Mouse (Mus musculus) lung, postnatal 36 days (tissue): ENCODE measurements around the gene Armc8.
A peak's percentile ranks its signal among the peaks of the same experiment; 100 is the strongest.
"Not testable (repeated sequence)": the region's sequence is repeated elsewhere in the genome, so short reads cannot be mapped to it uniquely, and the experiment has no call there.

Experiments used
- DNase-seq: peaks from one replicate; pipeline ENCODE4 v3.0.0; 2022; ENCODE audit warnings: mixed read lengths

Gene Armc8

DNA sequence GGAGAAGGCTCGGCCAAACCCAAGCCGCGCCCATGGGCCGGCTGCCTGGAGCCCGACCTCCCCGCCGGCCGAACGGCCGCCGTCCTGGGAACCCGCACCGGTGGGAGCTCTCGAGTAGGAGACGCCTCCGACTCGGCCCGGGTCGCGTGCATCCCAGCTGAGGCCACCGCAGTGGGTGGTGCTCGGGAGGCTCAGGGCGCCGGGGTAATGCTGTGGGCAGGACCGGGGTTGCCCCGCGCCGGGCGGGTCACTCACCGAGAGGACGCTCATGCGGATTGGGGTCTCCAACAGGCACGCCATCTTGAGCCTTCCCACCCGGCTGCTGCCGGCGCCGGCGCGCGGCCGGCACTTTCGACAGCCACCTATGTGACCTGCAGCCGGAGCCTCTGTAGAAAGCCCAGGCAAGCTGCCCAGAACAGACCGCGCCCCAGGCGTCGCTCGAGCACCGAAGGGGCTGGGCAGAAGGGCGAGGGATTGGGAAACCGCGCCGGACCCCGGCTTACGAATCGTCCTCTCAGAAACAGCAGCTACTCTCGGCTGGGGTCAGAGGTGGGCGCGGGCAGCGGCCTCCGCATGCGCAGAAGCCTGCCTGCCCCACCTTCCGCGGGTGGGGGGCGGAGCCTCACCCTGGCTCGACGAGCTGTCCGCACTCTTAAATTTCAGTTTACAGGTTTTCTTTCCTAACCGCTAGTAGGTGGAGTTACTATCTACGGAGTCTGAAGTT is at the start of gene Armc8:
Gene Armc8, minus strand, starts transcription at position 553 of the 724 bp plus-strand sequence.
- DNase-seq: peak; percentile 92

DNA sequence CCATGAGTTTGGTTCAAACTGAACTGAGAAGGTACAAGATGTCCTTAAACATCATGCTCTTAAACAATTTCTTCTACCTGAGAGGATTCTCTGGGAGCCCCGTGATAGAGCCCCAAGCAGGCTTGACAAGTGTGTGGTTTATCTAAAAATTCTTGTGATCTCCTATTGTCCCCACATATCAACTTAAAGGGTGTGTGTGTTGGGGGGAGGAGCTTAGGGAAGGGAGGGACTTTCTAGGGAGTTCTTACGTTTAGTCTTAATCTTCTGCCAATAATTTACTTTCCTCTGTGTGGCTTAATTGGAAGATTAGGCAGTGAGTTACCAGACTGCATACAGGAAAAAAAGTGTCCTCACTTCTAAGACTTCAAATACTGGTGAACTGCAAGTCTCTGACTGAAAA is 43.5 kb upstream of the Armc8 start, which contains the start of gene A4gnt:
Gene A4gnt, plus strand, starts transcription at position 301 of the 400 bp plus-strand sequence.
- no peak for DNase-seq

DNA sequence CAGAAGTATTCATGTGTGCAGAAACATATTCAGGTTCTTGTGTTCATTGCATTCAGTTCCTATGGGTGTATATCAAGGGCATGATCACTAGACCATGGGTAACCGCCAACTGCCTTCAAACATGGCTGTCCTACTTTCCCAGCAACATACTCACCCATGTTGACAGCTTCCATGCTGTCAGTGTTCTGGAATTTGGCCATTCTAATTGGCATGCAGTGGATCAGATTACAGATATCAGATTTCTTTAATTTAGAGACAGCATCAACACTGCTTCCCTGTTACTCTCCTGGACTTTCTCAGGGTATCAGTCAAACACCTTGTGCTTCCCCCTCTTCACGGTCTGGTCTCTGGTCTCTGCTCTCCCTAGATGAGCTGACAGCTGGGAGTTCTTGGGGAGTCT is 34.9 kb upstream of the Armc8 start:
- DNase-seq: no peak

GRCm38 (mm10) chr9:99599127-99599526 is 30.4 kb upstream of the Armc8 start:
- not testable (repeated sequence) for DNase-seq

DNA sequence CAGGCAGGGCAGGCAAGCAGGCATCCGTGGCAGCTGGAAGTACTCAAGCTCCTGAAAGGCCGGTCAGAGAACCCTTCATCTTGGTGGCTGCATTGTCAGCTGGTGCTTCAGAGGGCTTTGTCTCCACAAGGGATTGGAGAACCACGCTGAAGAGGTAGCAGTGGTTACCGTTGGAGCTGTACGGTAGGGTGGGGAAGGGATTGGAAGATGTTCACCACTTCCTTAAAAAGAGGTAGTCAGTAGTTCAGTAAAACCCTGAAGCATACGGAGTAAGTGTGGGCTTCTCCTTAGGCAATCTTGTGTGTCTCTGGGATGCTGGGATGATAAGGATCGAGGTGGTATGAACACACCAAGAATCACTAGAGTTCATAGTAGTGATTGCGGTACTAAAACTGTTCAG is 22.4 kb upstream of the Armc8 start:
- no peak for DNase-seq

DNA sequence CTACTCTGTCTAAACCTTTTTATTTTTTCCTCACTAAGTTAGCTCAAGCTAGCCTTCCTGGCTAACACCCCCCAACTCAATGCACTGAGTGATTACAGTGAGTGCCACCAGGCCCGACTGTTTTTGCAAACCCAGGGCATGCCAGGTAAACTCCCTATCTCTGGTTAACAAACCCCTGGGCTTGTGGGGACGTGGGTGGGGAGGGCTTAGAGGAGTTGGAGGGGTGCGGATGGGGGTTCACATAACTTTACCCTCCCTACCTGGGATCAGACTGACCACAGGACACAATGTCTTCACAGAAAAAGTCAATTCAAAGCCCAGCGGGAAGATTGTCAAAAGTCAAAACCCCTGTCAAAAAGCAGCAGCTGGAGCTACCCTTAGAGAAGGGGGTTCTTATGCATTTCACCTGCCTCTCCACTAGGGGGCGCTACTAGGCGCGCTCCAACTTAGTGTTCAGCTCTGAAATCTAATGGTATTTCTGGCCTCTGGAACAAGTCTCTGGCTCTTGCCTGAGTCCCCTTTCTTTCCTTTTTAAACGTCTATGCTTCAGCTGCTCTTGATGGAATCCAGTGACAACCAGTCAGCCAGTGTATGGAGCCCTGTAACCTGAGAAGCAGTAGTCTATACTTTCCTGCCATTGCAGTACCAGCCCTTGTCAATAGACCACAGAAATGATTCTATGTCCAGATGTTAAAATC is 19.0 kb upstream of the Armc8 start:
- DNase-seq: peak; percentile 48

DNA sequence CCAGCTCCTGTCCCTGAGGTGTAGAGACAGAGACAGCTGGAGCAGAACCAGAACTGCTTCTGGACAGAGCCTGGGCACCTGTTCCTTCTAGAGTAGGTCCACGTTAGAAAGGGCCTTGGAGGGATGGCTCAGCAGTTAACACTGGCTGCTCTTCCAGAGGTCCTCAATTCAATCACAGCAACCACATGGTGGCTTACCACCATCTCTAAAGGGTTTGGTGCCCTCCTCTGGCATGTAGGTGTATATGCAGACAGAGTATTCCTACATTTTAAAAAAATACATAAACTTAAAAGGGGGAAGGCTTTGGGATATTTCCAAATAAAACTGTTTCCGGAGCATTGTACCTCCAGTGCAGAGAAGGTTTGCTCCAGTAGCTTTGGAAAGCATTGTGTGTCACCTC is 12.0 kb upstream of the Armc8 start:
- peak; percentile 72 for DNase-seq

- peak; percentile 96 for DNase-seq
These were observed 7.2 kb upstream of the Armc8 start, which contains the start of gene Dbr1 for GRCm38 (mm10) chr9:99575677-99576480. Gene Dbr1, plus strand, starts transcription at chr9:99575799.

DNA sequence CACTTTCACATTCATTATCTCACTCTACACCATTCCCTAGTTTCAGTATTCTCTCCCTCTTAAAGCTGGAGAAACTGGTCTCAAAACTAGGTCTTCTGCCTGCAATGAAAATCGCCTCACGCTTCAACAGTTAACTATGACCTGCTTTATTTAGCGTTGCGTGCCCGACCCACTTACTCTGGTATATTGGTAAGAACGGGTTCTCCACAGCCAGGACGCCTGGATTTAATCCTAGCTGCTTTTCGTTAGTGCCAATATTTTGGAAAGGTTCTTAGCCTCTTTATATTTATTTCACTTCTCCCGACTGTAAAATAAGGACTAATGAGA is 335 bp upstream of the Armc8 start:
- DNase-seq: no peak

DNA sequence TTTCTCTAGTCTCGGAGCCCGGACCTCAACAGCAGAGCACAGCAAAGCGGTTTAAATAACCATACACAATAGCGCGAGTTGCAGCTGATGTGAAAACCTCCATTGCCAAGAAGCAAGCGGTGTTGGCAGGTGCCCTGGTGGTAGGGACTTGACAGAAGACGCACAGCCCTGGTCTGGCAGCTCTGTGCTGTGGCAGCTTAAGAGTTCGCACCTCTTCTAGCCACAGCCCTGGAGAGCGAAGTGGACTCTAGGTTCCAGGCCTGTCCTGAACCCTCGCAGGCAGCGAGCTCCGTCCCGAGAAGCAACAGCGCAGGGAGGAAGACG is 714 bp downstream of the Armc8 start:
- DNase-seq: peak; percentile 7

DNA sequence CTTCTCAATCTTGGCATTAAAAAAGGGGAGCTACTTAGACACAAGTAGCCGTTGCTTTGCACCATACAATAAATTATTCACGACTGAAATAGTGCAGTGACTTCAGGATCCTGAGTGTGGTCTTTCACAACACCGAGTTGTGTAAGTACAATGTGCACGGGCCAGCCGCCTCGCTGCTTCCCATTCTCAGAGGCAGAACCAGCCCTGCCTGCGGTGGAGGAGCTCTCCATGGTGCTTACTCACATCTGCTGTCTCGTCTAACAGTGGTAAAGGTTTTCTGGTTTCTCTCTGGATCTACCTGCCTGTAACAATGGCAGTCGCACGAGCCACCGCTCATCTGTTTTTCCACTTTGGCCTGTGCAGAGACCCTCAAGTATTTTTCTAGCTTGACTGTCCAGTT is 5.0 kb downstream of the Armc8 start:
- DNase-seq: peak; percentile 89

GRCm38 (mm10) chr9:99560389-99560788 is 8.3 kb downstream of the Armc8 start:
- DNase-seq: no peak

GRCm38 (mm10) chr9:99559557-99559904 is 9.2 kb downstream of the Armc8 start:
- DNase-seq: no peak

DNA sequence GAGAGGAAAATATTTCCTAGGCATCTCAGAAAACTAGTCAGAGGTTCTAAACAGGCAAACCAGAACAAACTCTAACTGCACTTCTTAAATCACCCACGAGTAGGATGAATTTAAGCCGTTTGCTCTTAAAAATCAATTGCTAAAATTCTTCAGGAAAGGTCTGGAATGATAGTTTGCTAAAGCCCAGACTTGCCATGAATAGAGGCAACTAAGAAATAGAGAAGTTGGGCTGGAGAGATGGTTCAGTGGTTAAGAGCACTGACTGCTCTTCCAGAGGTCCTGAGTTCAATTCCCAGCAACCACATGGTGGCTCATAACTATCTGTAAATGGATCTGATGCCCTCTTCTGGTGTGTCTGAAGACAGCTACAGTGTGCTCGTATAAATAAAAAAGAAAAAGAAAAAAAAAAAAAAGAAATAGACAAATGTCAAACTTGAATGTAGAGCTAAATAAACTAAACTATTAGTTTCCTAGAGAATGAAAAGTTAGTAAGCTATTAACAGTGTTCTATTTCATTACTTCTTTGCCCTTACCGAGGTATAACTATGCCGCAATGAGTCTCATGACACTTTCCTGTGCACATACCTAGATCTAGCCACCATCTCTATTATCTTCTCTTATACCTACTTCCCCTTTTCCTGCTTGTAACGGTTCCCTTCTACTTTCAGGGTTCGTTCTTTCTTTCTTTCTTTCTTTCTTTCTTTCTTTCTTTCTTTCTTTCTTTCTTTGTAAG is 9.7 kb downstream of the Armc8 start:
- DNase-seq: no peak

DNA sequence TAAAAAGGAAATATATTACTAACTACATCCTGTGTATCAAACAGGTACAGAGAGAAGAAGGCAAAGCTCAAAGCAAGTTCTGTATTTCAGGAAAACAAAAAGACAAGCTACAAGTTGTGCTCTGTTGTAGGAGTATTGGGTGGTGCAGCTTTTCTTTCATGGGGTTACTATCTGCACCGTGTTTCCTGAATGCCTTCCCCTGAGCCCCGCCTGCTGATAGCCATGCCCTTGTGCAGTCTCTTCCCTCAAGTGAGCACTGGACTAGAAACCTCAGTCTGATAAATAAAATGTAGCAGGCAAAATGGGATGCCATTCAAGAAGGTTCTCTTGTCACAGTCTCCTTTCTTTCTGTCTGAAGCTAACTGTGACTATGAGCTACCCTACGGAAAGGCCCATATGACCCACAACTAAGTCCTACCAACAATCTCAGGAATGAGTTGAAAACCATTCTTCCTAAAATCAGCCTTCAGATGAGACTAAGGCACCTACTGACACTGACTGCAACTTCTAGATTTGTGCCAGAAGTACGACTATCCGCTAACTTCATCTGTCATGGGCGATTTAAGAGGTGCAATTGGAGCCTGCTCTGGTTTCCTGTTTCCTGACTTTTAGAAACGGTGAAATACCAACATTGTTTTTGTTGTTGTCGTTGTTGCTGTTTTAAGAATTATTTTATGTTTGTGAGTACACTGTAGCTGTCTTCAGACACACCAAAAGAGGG is 11.0 kb downstream of the Armc8 start:
- DNase-seq: no peak

DNA sequence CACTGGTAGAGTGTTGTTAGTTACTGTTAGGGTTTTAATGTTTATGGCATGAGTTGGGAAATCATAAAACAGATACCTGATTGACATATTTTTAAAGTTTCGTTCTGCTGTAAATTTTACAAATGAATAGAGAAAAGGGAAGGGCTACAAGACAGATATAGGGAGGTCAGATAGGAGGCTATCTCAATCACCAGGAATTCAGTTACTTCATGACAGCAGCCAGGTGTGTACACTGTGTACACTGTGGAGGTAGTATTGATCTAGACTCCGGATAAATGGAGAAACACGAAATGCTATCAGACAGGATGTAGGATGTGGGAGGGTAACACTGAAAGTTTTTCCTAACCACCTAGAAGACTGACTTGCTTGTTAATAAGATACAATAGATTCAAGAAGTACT is 13.4 kb downstream of the Armc8 start:
- DNase-seq: no peak

DNA sequence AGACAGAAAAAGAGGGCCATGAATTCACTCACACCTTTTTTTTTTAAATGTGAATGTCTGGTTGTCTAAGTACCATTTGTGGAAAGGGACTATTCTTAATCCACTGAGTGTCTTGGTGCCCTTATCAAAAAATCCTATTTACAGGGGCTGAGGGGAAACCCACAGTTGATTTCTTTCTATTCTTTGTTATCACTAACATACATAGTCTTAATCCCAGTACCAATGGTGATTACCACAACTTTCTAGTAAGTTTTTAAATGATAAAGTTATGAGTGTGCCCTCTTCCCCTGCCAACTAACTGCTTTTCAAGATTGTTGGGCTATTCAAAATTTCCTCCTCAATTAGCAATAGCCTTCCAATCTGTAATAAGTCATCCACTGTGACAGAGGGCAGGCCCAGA is 14.6 kb downstream of the Armc8 start:
- DNase-seq: no peak

DNA sequence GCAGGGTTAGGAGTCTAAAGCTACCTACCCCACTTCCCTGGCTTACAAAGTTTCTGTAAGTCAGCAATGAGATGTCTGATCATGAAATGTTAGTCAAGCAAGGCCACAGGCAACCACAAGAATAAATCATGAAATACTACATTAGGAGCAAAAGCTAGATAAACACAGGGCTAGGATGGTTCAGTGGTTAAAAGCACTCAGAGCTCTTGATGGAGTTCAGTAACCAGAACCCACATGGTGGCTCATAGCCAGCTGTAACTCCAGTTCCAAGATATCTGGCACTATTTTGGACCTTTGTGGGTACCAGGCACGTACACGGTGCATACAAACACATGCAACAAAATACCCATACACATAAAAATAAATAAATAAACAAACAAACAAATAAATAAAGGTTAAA is 15.7 kb downstream of the Armc8 start:
- no peak for DNase-seq

GRCm38 (mm10) chr9:99552068-99552467 is 16.6 kb downstream of the Armc8 start:
- no peak for DNase-seq

- DNase-seq: no peak
These were observed 22.4 kb downstream of the Armc8 start for GRCm38 (mm10) chr9:99546259-99546658.

- no peak for DNase-seq
These were observed 36.8 kb downstream of the Armc8 start for GRCm38 (mm10) chr9:99531865-99532264.

GRCm38 (mm10) chr9:99505875-99506274 is 62.8 kb downstream of the Armc8 start:
- no peak for DNase-seq

- DNase-seq: no peak
These were observed 69.4 kb downstream of the Armc8 start for GRCm38 (mm10) chr9:99499336-99499735.
